Mouse (Mus musculus) testis, adult 2 months (tissue): Measurements from ENCODE around the gene Mfng.

Experiments used
- CTCF ChIP-seq: fragments of 200-500 bp; IDR thresholded peaks from 2 replicates; pipeline ENCODE4 v1.5.1; 2012; ENCODE audit warnings: low read depth, mild to moderate bottlenecking, inconsistent platforms, low read length, moderate library complexity; ENCODE audit not compliant: control insufficient read depth, insufficient read depth, insufficient replicate concordance
- POLR2A ChIP-seq: fragments of 200-500 bp; IDR thresholded peaks from 2 replicates; pipeline ENCODE4 v1.6.1; 2012; ENCODE audit warnings: low read depth, mild to moderate bottlenecking, inconsistent platforms, low read length, moderate library complexity; ENCODE audit not compliant: control insufficient read depth

- TF ChIP-seq CTCF = no peak
- no peak for TF ChIP-seq POLR2A
These were observed 63.5 kb downstream of the Mfng start for GRCm38 (mm10) chr15:78709767-78710166.
